Mouse (Mus musculus) heart, postnatal 0 days (tissue): ENCODE data around the gene Zgpat. TPM values are rescaled to one million over a fixed set of nuclear protein-coding genes. Genes with fewer than 3 reads are reported as not detected.
A peak's percentile ranks its signal among the peaks of the same experiment; 100 is the strongest.

Experiments used
- ATAC-seq: fragments of 200-750 bp; cut with Nextera tagmentation; 2 replicates; pipeline ENCODE4 v1.8.0; 2017; ENCODE audit warnings: low read depth, moderate number of reproducible peaks, moderate library complexity; ENCODE audit not compliant: insufficient read depth
- DNase-seq: peaks from one replicate; pipeline ENCODE4 v3.0.0-alpha.2; 2016; ENCODE audit warnings: low spot score
- H3K27ac ChIP-seq: fragments of 300-500 bp; sonication (generic); 2 replicates; pipeline ENCODE4 v1.5.1; 2014; ENCODE audit warnings: low read depth, mild to moderate bottlenecking
- H3K27me3 ChIP-seq: fragments of 300-500 bp; sonication (generic); 2 replicates; pipeline ENCODE4 v1.6.1; 2014; ENCODE audit warnings: low read length, mixed read lengths; ENCODE audit not compliant: control insufficient read depth, insufficient read depth
- H3K36me3 ChIP-seq: fragments of 300-500 bp; sonication (generic); replicated peaks from 2 replicates; pipeline ENCODE4 v1.6.1; 2014; ENCODE audit warnings: low read length, mixed read lengths; ENCODE audit not compliant: control insufficient read depth, insufficient read depth
- H3K4me1 ChIP-seq: fragments of 300-500 bp; sonication (generic); 2 replicates; pipeline ENCODE4 v1.6.1; 2014; ENCODE audit warnings: antibody characterized with exemption; ENCODE audit not compliant: control insufficient read depth, insufficient read depth
- H3K4me2 ChIP-seq: fragments of 300-500 bp; sonication (generic); 2 replicates; pipeline ENCODE4 v1.6.1; 2014; ENCODE audit warnings: low read depth, mild to moderate bottlenecking, low read length, moderate library complexity
- H3K4me3 ChIP-seq: fragments of 300-500 bp; sonication (generic); 2 replicates; pipeline ENCODE4 v1.5.1; 2014; ENCODE audit warnings: low read depth, low read length
- H3K9ac ChIP-seq: fragments of 300-500 bp; sonication (generic); replicated peaks from 2 replicates; pipeline ENCODE4 v1.6.1; 2014; ENCODE audit warnings: low read depth, low read length, mixed read lengths
- H3K9me3 ChIP-seq: fragments of 300-500 bp; sonication (generic); replicated peaks from 2 replicates; pipeline ENCODE4 v1.6.1; 2016; ENCODE audit warnings: low read length; ENCODE audit not compliant: control insufficient read depth
- CTCF ChIP-seq: IDR thresholded peaks from 2 replicates; pipeline ENCODE4 v1.5.1; 2016; ENCODE audit warnings: antibody characterized with exemption, control low read depth, low read depth
- EP300 ChIP-seq: IDR thresholded peaks from 2 replicates; pipeline ENCODE4 v1.6.1; 2016; ENCODE audit warnings: antibody characterized with exemption, low read depth
- WGBS: fragments of 180-500 bp; shearing (Covaris S2); extraction: QIAGEN DNeasy Blood & Tissue Kit; methylation state at CpG from one replicate; pipeline ENCODE4 v1.1.7; 2014; 5-methylcytosine and 5-hydroxymethylcytosine counted together
- polyA plus RNA-seq: library from polyadenylated mRNA; unstranded; fragments of >200 nt; fragmentation: Nextera tagmentation; extraction: Ambion mirVana; gene quantifications from 2 replicates; pipeline ENCODE4 v1.2.1, GENCODE M21; 2015
- total RNA-seq: library from RNA; depleted of rRNA; stranded (reverse); fragments of >200 nt; gene quantifications from 2 replicates; pipeline ENCODE4 v1.2.3, GENCODE M21; 2014; ENCODE audit warnings: low replicate concordance; rRNA removed

Zgpat gene
- total and polyA plus RNA-seq, 2 experiments from 2014 or later: 18.7 to 38.4 TPM

DNA sequence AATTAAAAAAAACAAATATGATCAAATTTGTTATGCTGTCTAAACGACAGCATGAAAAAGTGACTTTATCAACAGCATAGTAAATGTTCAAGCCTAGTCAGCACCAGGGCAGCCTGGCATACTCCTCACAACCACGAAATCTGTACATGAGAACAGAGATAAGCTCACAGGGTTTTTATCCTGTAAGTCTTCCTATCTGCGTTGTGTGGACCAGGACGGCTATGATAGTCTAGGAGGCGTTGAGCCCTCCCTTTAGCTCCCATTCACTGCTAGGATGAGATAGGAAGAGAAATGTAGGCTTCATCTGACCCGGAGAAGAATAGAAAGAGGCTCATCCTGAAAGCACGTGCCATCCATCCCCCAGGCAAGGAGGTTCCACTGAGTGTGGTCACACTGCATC lies 54.6 kb downstream of the Zgpat start:
- no peak overlapping the region for H3K27ac ChIP-seq
- no peaks in the 10 kb centered on the region for H3K9me3 ChIP-seq
- H3K4me3 ChIP-seq: no peak overlapping the region
- no peak overlapping the region for H3K9ac ChIP-seq
- DNase-seq (no peak), ATAC-seq (no peak)
- WGBS: 25% methylated on average over 7 of the region's 7 CpGs
- peaks cover 28% of the 10 kb centered on the region; the same call in 1 of the 2 replicates for H3K4me1 ChIP-seq
- peaks cover 16% of the 10 kb centered on the region for H3K36me3 ChIP-seq
- no peak for TF ChIP-seq CTCF
- no peak for TF ChIP-seq EP300
- H3K4me2 ChIP-seq: no peak overlapping the region
- no peaks in the 10 kb centered on the region for H3K27me3 ChIP-seq

- no peaks in the 10 kb centered on the region for H3K27me3 ChIP-seq
- no peak overlapping the region for H3K4me2 ChIP-seq
- peaks cover 16% of the 10 kb centered on the region for H3K36me3 ChIP-seq
- ATAC-seq (no peak), DNase-seq (no peak)
- no peak overlapping the region for H3K9ac ChIP-seq
- H3K9me3 ChIP-seq: no peaks in the 10 kb centered on the region
- no peak overlapping the region for H3K27ac ChIP-seq
- no peak overlapping the region for H3K4me3 ChIP-seq
- H3K4me1 ChIP-seq: peaks cover 32% of the 10 kb centered on the region; the same call in 1 of the 2 replicates
- 38% methylated on average over 4 of the region's 4 CpGs for WGBS
- TF ChIP-seq CTCF: no peak
- no peak for TF ChIP-seq EP300
Measured at GRCm38 (mm10) chr2:181420426-181420825, 55.7 kb downstream of the Zgpat start.

- Histone ChIP-seq H3K4me1 (peaks cover 29% of the 10 kb centered on the region; the same call in 1 of the 2 replicates), H3K9ac (no peak overlapping the region), H3K27ac (no peak overlapping the region), H3K9me3 (no peaks in the 10 kb centered on the region), H3K4me3 (no peak overlapping the region), H3K27me3 (no peaks in the 10 kb centered on the region), H3K4me2 (no peak overlapping the region), H3K36me3 (peaks cover 16% of the 10 kb centered on the region)
- no peak for DNase-seq
- TF ChIP-seq CTCF: no peak
- no peak for TF ChIP-seq EP300
- WGBS: 32% methylated on average over 4 of the region's 4 CpGs
- no peak for ATAC-seq
Measured at GRCm38 (mm10) chr2:181420903-181421638, 56.3 kb downstream of the Zgpat start.

DNA sequence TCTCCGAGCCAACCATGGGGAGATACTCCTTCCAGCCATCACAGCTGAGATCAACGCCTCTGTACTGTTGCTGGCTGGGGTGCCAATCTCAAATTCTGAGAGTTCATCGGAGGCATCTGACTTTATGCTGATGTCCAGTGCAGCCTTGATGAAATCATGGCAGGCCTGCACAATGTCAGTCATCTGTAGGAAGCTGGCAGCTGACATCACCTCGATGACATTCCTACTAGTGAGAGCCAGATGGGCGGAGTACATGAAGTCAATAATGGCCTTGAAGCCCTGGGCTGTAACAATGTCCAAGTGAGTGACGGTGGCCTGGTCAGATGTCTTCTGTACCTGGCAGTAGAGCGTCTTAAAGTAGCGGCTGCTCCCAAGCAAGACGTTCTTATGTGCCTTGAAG lies 59.1 kb downstream of the Zgpat start:
- no peaks in the 10 kb centered on the region for H3K27me3 ChIP-seq
- H3K27ac ChIP-seq: no peak overlapping the region

More for the DNA sequence above, 59.1 kb downstream of the Zgpat start:
- 40% methylated on average over 9 of the region's 9 CpGs for WGBS
- peaks cover 16% of the 10 kb centered on the region for H3K36me3 ChIP-seq
- H3K9me3 ChIP-seq: no peaks in the 10 kb centered on the region
- no peak overlapping the region for H3K4me2 ChIP-seq
- peaks cover 24% of the 10 kb centered on the region; the same call in 1 of the 2 replicates for H3K4me1 ChIP-seq
- H3K9ac ChIP-seq: no peak overlapping the region
- H3K4me3 ChIP-seq: no peak overlapping the region
- TF ChIP-seq CTCF (no peak), EP300 (no peak)
- ATAC-seq (peak; percentile 60), DNase-seq (no peak)

Other genes with a start within 250 kb of the Zgpat start
- 0.04 and 0.08 TPM in 2 replicates for gene Kcnq2, start 229.6 kb upstream of the Zgpat start, total RNA-seq
- not detected in 2 replicates for gene Kcnq2, start 229.6 kb upstream of the Zgpat start, polyA plus RNA-seq
- 263 and 291 TPM in 2 replicates for gene Eef1a2, start 207.9 kb upstream of the Zgpat start, total RNA-seq
- 19.9 and 21.6 TPM in 2 replicates for gene Eef1a2, start 207.9 kb upstream of the Zgpat start, polyA plus RNA-seq
- gene Ppdpf, start 177.7 kb upstream of the Zgpat start, total RNA-seq: 154 and 155 TPM in 2 replicates
- gene Ppdpf, start 177.7 kb upstream of the Zgpat start, polyA plus RNA-seq: 145 and 157 TPM in 2 replicates
- not detected in 2 replicates for gene Ptk6, start 162.1 kb upstream of the Zgpat start, total RNA-seq
- not detected in 2 replicates for gene Ptk6, start 162.1 kb upstream of the Zgpat start, polyA plus RNA-seq
- 0.04 TPM in 1 of 2 replicates, not detected in the other for gene Srms, start 151.7 kb upstream of the Zgpat start, total RNA-seq
- 0.08 and 0.10 TPM in 2 replicates for gene Srms, start 151.7 kb upstream of the Zgpat start, polyA plus RNA-seq
- not detected in 2 replicates for gene Fndc11, start 144.9 kb upstream of the Zgpat start, total RNA-seq
- not detected in 2 replicates for gene Fndc11, start 144.9 kb upstream of the Zgpat start, polyA plus RNA-seq
- 19.4 and 23.5 TPM in 2 replicates for gene Helz2, start 122.9 kb upstream of the Zgpat start, total RNA-seq
- 0.74 and 0.90 TPM in 2 replicates for gene Helz2, start 122.9 kb upstream of the Zgpat start, polyA plus RNA-seq
- gene Gmeb2, start 76.9 kb upstream of the Zgpat start, total RNA-seq: 13.4 and 13.5 TPM in 2 replicates
- 4.5 and 4.6 TPM in 2 replicates for gene Gmeb2, start 76.9 kb upstream of the Zgpat start, polyA plus RNA-seq
- gene Stmn3, start 50.4 kb upstream of the Zgpat start, total RNA-seq: 0.31 and 2.0 TPM in 2 replicates
- gene Stmn3, start 50.4 kb upstream of the Zgpat start, polyA plus RNA-seq: 0.16 and 0.78 TPM in 2 replicates
- gene Rtel1, start 45.2 kb upstream of the Zgpat start, total RNA-seq: 27.4 and 53.1 TPM in 2 replicates
- gene Rtel1, start 45.2 kb upstream of the Zgpat start, polyA plus RNA-seq: 7.6 and 10.0 TPM in 2 replicates
- 11.4 and 17.9 TPM in 2 replicates for gene Arfrp1, start 476 bp downstream of the Zgpat start, total RNA-seq
- gene Arfrp1, start 476 bp downstream of the Zgpat start, polyA plus RNA-seq: 54.8 and 59.4 TPM in 2 replicates
- gene Lime1, start 15.2 kb downstream of the Zgpat start, total RNA-seq: 11.1 and 21.1 TPM in 2 replicates
- gene Lime1, start 15.2 kb downstream of the Zgpat start, polyA plus RNA-seq: 5.9 and 7.6 TPM in 2 replicates
- gene Zbtb46, start 94.5 kb downstream of the Zgpat start, total RNA-seq: 13.3 and 18.4 TPM in 2 replicates
- gene Zbtb46, start 94.5 kb downstream of the Zgpat start, polyA plus RNA-seq: 6.7 and 7.5 TPM in 2 replicates
- not detected in 2 replicates for gene Abhd16b, start 128.3 kb downstream of the Zgpat start, total RNA-seq
- gene Abhd16b, start 128.3 kb downstream of the Zgpat start, polyA plus RNA-seq: 0.16 TPM in 1 of 2 replicates, not detected in the other
- 58.2 and 82.3 TPM in 2 replicates for gene Tpd52l2, start 132.2 kb downstream of the Zgpat start, total RNA-seq
- 101 and 103 TPM in 2 replicates for gene Tpd52l2, start 132.2 kb downstream of the Zgpat start, polyA plus RNA-seq
- 146 and 190 TPM in 2 replicates for gene Dnajc5, start 155.6 kb downstream of the Zgpat start, total RNA-seq
- gene Dnajc5, start 155.6 kb downstream of the Zgpat start, polyA plus RNA-seq: 60.0 and 72.6 TPM in 2 replicates
- gene Uckl1, start 220.0 kb downstream of the Zgpat start, total RNA-seq: 80.0 and 156 TPM in 2 replicates
- 59.3 and 61.5 TPM in 2 replicates for gene Uckl1, start 220.0 kb downstream of the Zgpat start, polyA plus RNA-seq
- 18.5 and 23.4 TPM in 2 replicates for gene Prpf6, start 226.9 kb downstream of the Zgpat start, total RNA-seq
- 30.7 and 31.8 TPM in 2 replicates for gene Prpf6, start 226.9 kb downstream of the Zgpat start, polyA plus RNA-seq
- gene Zfp512b, start 227.9 kb downstream of the Zgpat start, total RNA-seq: 14.5 and 17.6 TPM in 2 replicates
- 13.3 and 16.2 TPM in 2 replicates for gene Zfp512b, start 227.9 kb downstream of the Zgpat start, polyA plus RNA-seq
- gene Samd10, start 234.3 kb downstream of the Zgpat start, total RNA-seq: 3.6 and 8.0 TPM in 2 replicates
- 6.9 and 7.7 TPM in 2 replicates for gene Samd10, start 234.3 kb downstream of the Zgpat start, polyA plus RNA-seq